8 mouse cellular contexts compared by ENCODE assay signal in genomic region chr1:59482696-59483520, GRCm38 (mm10). TPM values are rescaled to one million over a fixed set of nuclear protein-coding genes. Genes with fewer than 3 reads are reported as not detected.
A peak's percentile ranks its signal among the peaks of the same experiment; 100 is the strongest.
DNase-seq lines count a peak whose midpoint lies in the region; ATAC-seq and TF ChIP-seq lines count a peak whose summit lies in the region.

No protein-coding gene starts in this region.

- no peaks in the 10 kb centered on the region for H3K9me3 ChIP-seq in E14TG2a.4 (ENCODE audit: low read length)
- H3K9me3 ChIP-seq in embryonic facial prominence, embryonic 12.5 days = no peaks in the 10 kb centered on the region
- H3K9me3 ChIP-seq in heart, embryonic 14.5 days (ENCODE audit: control insufficient read depth, low read length) = no peaks in the 10 kb centered on the region

- TF ChIP-seq CTCF in E14TG2a.4 (conservative IDR thresholded peaks at IDR 0.05; ENCODE audit: low read length) = no peak

- peak overlapping the region; percentile 93 for H3K4me3 ChIP-seq in E14TG2a.4 (replicated peaks; ENCODE audit: low read length)
- H3K4me3 ChIP-seq in embryonic facial prominence, embryonic 12.5 days = peak overlapping the region; percentile 94
- H3K4me3 ChIP-seq in heart, embryonic 14.5 days (ENCODE audit: control insufficient read depth in 1 of 2, insufficient read depth in 1 of 2, low read depth in 1 of 2, low read length in 2 of 2) = peak overlapping the region; percentile 67

- H3K36me3 ChIP-seq in E14TG2a.4 (ENCODE audit: insufficient read depth, low read length) = peaks cover 49% of the 10 kb centered on the region
- H3K36me3 ChIP-seq in embryonic facial prominence, embryonic 12.5 days = 0 out of 2 replicates have a peak, but pooled peaks cover 5% of the 10 kb centered on the region
- H3K36me3 ChIP-seq in heart, embryonic 14.5 days (ENCODE audit: control insufficient read depth, insufficient read depth, low read length) = no peaks in the 10 kb centered on the region

- under 1% methylated on average over 86 of the region's 88 CpGs for WGBS in embryonic facial prominence, embryonic 12.5 days
- under 1% methylated on average over 75 of the region's 88 CpGs for WGBS in heart, embryonic 14.5 days

- peak overlapping the region; percentile 99 for H3K9ac ChIP-seq in embryonic facial prominence, embryonic 12.5 days
- peak overlapping the region; percentile 76 for H3K9ac ChIP-seq in heart, embryonic 14.5 days (ENCODE audit: low read length)

- H3K4me1 ChIP-seq in E14TG2a.4 (replicated peaks; ENCODE audit: low read depth, low read length) = peaks cover 71% of the 10 kb centered on the region
- peaks cover 40% of the 10 kb centered on the region for H3K4me1 ChIP-seq in embryonic facial prominence, embryonic 12.5 days
- H3K4me1 ChIP-seq in heart, embryonic 14.5 days (ENCODE audit: control insufficient read depth in 2 of 2, insufficient read depth in 2 of 2, low read length in 2 of 2) = peaks cover 16 to 24% of the 10 kb centered on the region in 2 experiments

- ATAC-seq in embryonic facial prominence, embryonic 12.5 days (ENCODE audit: insufficient number of reproducible peaks, insufficient read depth, low FRiP score, low TSS enrichment) = no peak; the same call in 1 of the 2 replicates
- no peak for ATAC-seq in heart, embryonic 14.5 days (ENCODE audit: insufficient number of reproducible peaks, insufficient read depth, low FRiP score, low read depth)
- no peak for ATAC-seq in monocyte, adult 5-6 weeks (replicated peaks; ENCODE audit: insufficient number of reproducible peaks, low FRiP score, low TSS enrichment, poor library complexity, severe bottlenecking)

- H3K27ac ChIP-seq in embryonic facial prominence, embryonic 12.5 days = peak overlapping the region; percentile 98
- H3K27ac ChIP-seq in heart, embryonic 14.5 days (replicated peaks in 1 of 2; ENCODE audit: control insufficient read depth in 1 of 2, insufficient read depth in 1 of 2, low read depth in 2 of 2, low read length in 2 of 2) = peak overlapping the region; percentile 69 to 80

- peak overlapping the region; percentile 95 for H3K4me2 ChIP-seq in embryonic facial prominence, embryonic 12.5 days (replicated peaks)
- peak overlapping the region; percentile 90 for H3K4me2 ChIP-seq in heart, embryonic 14.5 days (ENCODE audit: low read length)

- peaks cover 26% of the 10 kb centered on the region for H3K27me3 ChIP-seq in E14TG2a.4 (ENCODE audit: insufficient read depth, low read length)
- H3K27me3 ChIP-seq in embryonic facial prominence, embryonic 12.5 days = no peaks in the 10 kb centered on the region
- peaks cover 20% of the 10 kb centered on the region for H3K27me3 ChIP-seq in heart, embryonic 14.5 days (ENCODE audit: control insufficient read depth, insufficient read depth, low read length)

- peak; percentile 28 for DNase-seq in adrenal gland, adult 8-10 months
- peak; percentile 59 for DNase-seq in kidney, postnatal 10 days
- DNase-seq in lung, postnatal 14 days = peak; percentile 42
- peak; percentile 61 for DNase-seq in retina, postnatal 1 day

RNA-seq across cellular contexts. Expression of gene Fzd7, which starts 0.7 kb away (rescaled TPM):
- total RNA-seq in adrenal gland, adult 8-10 months (2022) = 10 to 100 TPM; 14.6 to 19.8 (median 15.8) TPM
- 26.3 and 28.5 TPM in 2 replicates for polyA plus RNA-seq in embryonic facial prominence, embryonic 12.5 days (2016; fragmentation: Nextera tagmentation; extraction: Ambion mirVana)
- 1.8 and 5.4 TPM in 2 replicates for polyA plus RNA-seq in heart, embryonic 14.5 days (2014; fragmentation: Nextera tagmentation; extraction: Ambion mirVana)
- total RNA-seq in monocyte, adult 5-6 weeks (2017) = 12.6 to 14.3 TPM (median 13.2 TPM) in 3 replicates

RNA-seq across cellular contexts. Expression of gene Gm973, which starts 33.2 kb away (rescaled TPM):
- total RNA-seq in adrenal gland, adult 8-10 months (2022) = 10 to 100 TPM in 2 of 4 experiments, 1 to 10 TPM in 2; 2.2 to 59.5 (median 23.9) TPM
- 0.67 and 0.82 TPM in 2 replicates for polyA plus RNA-seq in embryonic facial prominence, embryonic 12.5 days (2016; fragmentation: Nextera tagmentation; extraction: Ambion mirVana)
- polyA plus RNA-seq in heart, embryonic 14.5 days (2014; fragmentation: Nextera tagmentation; extraction: Ambion mirVana) = not detected in 2 replicates
- 2.4 to 9.2 TPM (median 4.3 TPM) in 3 replicates for total RNA-seq in monocyte, adult 5-6 weeks (2017)
